Mouse (Mus musculus) bone marrow, adult 2 months (tissue): ENCODE data around the gene D8Ertd738e.
A peak's percentile ranks its signal among the peaks of the same experiment; 100 is the strongest.

ENCODE experiments used
- CTCF ChIP-seq: fragments of 200-500 bp; IDR thresholded peaks from 2 replicates; pipeline ENCODE4 v1.5.1; 2011; ENCODE audit warnings: low read length, control low read depth; ENCODE audit not compliant: control insufficient read depth, insufficient read depth
- POLR2A ChIP-seq: fragments of 200-500 bp; IDR thresholded peaks from 2 replicates; pipeline ENCODE4 v1.6.1; 2011; ENCODE audit warnings: low read depth, mild to moderate bottlenecking, control low read depth, low read length, borderline replicate concordance; ENCODE audit not compliant: control insufficient read depth

GRCm38 (mm10) chr8:84222566-84223165 is 26.9 kb downstream of the D8Ertd738e start:
- TF ChIP-seq POLR2A (peak; percentile 43; the same call in 1 of the 2 replicates), CTCF (no peak)
